Mouse (Mus musculus) splenic B cell, adult 2 months (primary cell): ENCODE data around the gene Ghdc.
A peak's percentile ranks its signal among the peaks of the same experiment; 100 is the strongest.

Experiments
- DNase-seq: peaks from one replicate; pipeline ENCODE4 v3.0.0-alpha.2; 2011; ENCODE audit warnings: low read depth, low spot score
- H3K27me3 ChIP-seq: 2 replicates; pipeline ENCODE4 v1.6.1; 2012; ENCODE audit warnings: mild to moderate bottlenecking, low read length, moderate library complexity, mixed read lengths; ENCODE audit not compliant: control insufficient read depth, poor library complexity, insufficient read depth, severe bottlenecking
- H3K36me3 ChIP-seq: 2 replicates; pipeline ENCODE4 v1.6.1; 2012; ENCODE audit warnings: mild to moderate bottlenecking, low read length, moderate library complexity, mixed read lengths; ENCODE audit not compliant: control insufficient read depth, poor library complexity, insufficient read depth, severe bottlenecking

Ghdc gene

GRCm38 (mm10) chr11:100746546-100746945, 24.2 kb downstream of the Ghdc start:
- DNase-seq: no peak
- no peaks in the 10 kb centered on the region for H3K27me3 ChIP-seq

GRCm38 (mm10) chr11:100745085-100745484, 25.7 kb downstream of the Ghdc start:
- DNase-seq: peak; percentile 83
- H3K36me3 ChIP-seq: no peaks in the 10 kb centered on the region; the same call in 1 of the 2 replicates

More at GRCm38 (mm10) chr11:100746546-100746945, 24.2 kb downstream of the Ghdc start:
- no peaks in the 10 kb centered on the region; the same call in 1 of the 2 replicates for H3K36me3 ChIP-seq

GRCm38 (mm10) chr11:100741348-100741747, 29.4 kb downstream of the Ghdc start:
- H3K36me3 ChIP-seq: no peaks in the 10 kb centered on the region
- DNase-seq: no peak

More at GRCm38 (mm10) chr11:100745085-100745484, 25.7 kb downstream of the Ghdc start:
- no peaks in the 10 kb centered on the region for H3K27me3 ChIP-seq

GRCm38 (mm10) chr11:100738749-100739148, 32.0 kb downstream of the Ghdc start:
- no peak for DNase-seq
- Histone ChIP-seq H3K36me3 (no peaks in the 10 kb centered on the region), H3K27me3 (no peaks in the 10 kb centered on the region)

More at GRCm38 (mm10) chr11:100741348-100741747, 29.4 kb downstream of the Ghdc start:
- no peaks in the 10 kb centered on the region for H3K27me3 ChIP-seq

- Histone ChIP-seq H3K36me3 (no peaks in the 10 kb centered on the region), H3K27me3 (no peaks in the 10 kb centered on the region)
- DNase-seq: peak; percentile 98
Observed at GRCm38 (mm10) chr11:100738066-100738604, 32.6 kb downstream of the Ghdc start, which contains the start of gene Rab5c. TSS of gene Rab5c (minus strand) at chr11:100738215.

- H3K27me3 ChIP-seq: no peaks in the 10 kb centered on the region
- no peaks in the 10 kb centered on the region for H3K36me3 ChIP-seq
- peak; percentile 33 for DNase-seq
Observed at GRCm38 (mm10) chr11:100737105-100737733, 33.5 kb downstream of the Ghdc start.

GRCm38 (mm10) chr11:100736746-100737080, 34.0 kb downstream of the Ghdc start:
- Histone ChIP-seq H3K36me3 (no peaks in the 10 kb centered on the region), H3K27me3 (no peaks in the 10 kb centered on the region)
- DNase-seq: no peak

- DNase-seq: peak; percentile 36
- Histone ChIP-seq H3K27me3 (no peaks in the 10 kb centered on the region), H3K36me3 (no peaks in the 10 kb centered on the region)
Observed at GRCm38 (mm10) chr11:100735954-100736745, 34.6 kb downstream of the Ghdc start.

- H3K27me3 ChIP-seq: no peaks in the 10 kb centered on the region
- H3K36me3 ChIP-seq: no peaks in the 10 kb centered on the region
- peak; percentile 41 for DNase-seq
Observed at GRCm38 (mm10) chr11:100735134-100735865, 35.5 kb downstream of the Ghdc start.

- H3K36me3 ChIP-seq: peaks cover 3% of the 10 kb centered on the region; the same call in 1 of the 2 replicates
- no peak for DNase-seq
- H3K27me3 ChIP-seq: no peaks in the 10 kb centered on the region
Observed at GRCm38 (mm10) chr11:100730477-100731205, 40.1 kb downstream of the Ghdc start.

- H3K36me3 ChIP-seq: peaks cover 3% of the 10 kb centered on the region; the same call in 1 of the 2 replicates
- H3K27me3 ChIP-seq: no peaks in the 10 kb centered on the region
- DNase-seq: no peak
Observed at GRCm38 (mm10) chr11:100729976-100730375, 40.8 kb downstream of the Ghdc start.

GRCm38 (mm10) chr11:100728601-100729000, 42.2 kb downstream of the Ghdc start:
- H3K36me3 ChIP-seq: peaks cover 3% of the 10 kb centered on the region; the same call in 1 of the 2 replicates
- no peaks in the 10 kb centered on the region for H3K27me3 ChIP-seq
- DNase-seq: no peak

- peaks cover 3% of the 10 kb centered on the region; the same call in 1 of the 2 replicates for H3K36me3 ChIP-seq
- DNase-seq: no peak
- no peaks in the 10 kb centered on the region for H3K27me3 ChIP-seq
Observed at GRCm38 (mm10) chr11:100727201-100727600, 43.6 kb downstream of the Ghdc start.
